Mouse (Mus musculus) liver, adult 2 months (tissue): ENCODE results near the gene Mrps34.

Experiments
- CTCF ChIP-seq: fragments of 200-500 bp; IDR thresholded peaks from 2 replicates; pipeline ENCODE4 v1.5.1; 2011; ENCODE audit warnings: low read depth, low read length, control low read depth
- POLR2A ChIP-seq: fragments of 200-500 bp; IDR thresholded peaks from 2 replicates; pipeline ENCODE4 v1.6.1; 2011; ENCODE audit warnings: low read length, control low read depth; ENCODE audit not compliant: insufficient read depth; ENCODE audit errors: extremely low read depth

- peak; percentile 80 for TF ChIP-seq POLR2A
- TF ChIP-seq CTCF = peak; percentile 19; the same call in 1 of the 2 replicates
These were observed 8.6 kb upstream of the Mrps34 start, which contains the start of the genes Nubp2 and Spsb3 for GRCm38 (mm10) chr17:24886134-24886931.
